Mouse (Mus musculus) skeletal muscle tissue, adult 2 months (tissue): Measurements from ENCODE around the gene Ube2cbp.
A peak's percentile ranks its signal among the peaks of the same experiment; 100 is the strongest.

ENCODE experiments used
- DNase-seq: peaks from one replicate; pipeline ENCODE4 v3.0.0-alpha.2; 2012; ENCODE audit warnings: low read depth, low spot score

Gene Ube2cbp

DNA sequence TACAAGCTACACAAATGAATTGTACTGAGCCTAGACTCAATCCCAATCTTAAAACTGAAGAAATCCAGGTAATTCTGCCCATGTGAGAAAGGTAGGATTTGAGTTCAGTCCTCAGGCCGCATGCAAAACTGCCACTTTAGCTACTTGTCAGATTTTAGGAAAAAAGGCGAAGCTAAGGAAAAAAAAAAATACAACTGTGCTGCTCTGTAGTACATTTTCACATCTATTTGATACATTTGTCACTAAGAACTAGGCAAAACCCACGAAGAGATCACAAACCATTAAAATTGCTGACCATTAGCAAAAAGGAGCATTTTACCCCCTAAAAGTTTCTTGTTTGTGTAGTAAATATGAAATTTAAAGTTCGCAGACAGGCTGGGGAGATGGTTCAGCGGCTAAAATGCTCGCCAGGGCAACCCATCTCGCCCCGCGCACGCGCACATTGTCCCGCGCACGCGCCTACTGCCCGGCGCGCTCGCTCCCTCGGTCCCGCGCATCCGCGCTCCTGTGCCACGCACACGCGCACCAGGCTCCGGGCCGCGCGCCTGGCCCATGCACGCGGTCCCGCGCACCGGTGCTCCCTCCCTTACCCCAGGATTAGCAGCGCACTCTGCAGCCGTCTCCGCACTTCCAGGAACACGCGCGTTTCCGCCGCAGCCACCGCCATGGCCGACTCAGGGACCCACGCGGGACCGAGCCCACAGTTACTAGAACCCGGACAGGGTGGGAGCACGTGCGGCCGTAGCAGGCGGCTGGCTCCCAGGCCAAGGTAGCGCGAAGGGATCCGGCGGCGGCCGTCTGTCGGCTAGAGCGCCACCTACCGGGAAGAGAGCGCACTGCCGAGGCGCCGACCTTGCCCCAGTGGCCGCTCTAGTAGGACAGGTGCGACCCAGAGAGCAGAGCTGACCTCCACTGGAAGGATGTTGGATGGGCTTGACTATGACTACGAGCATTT lies at the start of gene Ube2cbp:
TSS of gene Ube2cbp (minus strand) at position 800 of the 955 bp plus-strand sequence.
- DNase-seq: peak; percentile 82

DNA sequence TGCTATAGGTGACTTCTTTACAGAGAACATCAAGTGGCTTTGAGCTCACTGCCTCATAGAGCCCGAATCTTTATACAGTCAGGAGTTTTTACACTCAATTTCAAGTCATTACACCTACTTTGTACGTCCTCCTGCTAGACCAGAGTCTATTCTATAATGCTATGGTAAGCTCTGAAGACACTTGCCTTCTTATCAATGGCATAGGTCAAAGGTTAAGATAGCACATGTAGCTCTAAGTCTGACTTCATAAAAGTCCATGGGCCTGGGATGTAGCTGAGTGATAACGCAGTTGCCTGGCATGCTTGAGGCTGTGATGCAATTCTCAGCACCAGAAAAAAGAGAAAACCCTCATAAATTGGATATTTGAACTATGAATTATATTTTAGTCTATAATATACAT lies 49.6 kb upstream of the Ube2cbp start:
- no peak for DNase-seq

DNA sequence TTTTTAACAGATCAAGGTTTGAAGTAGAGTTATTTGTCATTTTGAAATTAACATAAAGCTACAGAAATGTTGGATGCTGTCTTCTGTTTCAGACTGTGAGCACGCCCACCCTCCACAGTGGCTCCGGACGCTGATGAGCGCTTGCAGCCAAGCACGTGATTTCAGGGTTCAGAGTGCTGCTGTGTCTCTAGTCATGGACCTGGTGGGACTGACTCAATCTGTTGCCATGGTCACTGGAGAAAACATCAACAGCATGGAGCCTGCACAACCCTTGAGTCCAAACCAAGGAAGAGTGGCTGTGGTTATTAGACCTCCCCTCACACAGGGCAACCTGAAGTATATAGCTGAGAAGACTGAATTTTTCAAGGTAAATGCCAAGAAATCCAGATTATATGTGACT lies 49.0 kb upstream of the Ube2cbp start:
- peak; percentile 13 for DNase-seq

DNA sequence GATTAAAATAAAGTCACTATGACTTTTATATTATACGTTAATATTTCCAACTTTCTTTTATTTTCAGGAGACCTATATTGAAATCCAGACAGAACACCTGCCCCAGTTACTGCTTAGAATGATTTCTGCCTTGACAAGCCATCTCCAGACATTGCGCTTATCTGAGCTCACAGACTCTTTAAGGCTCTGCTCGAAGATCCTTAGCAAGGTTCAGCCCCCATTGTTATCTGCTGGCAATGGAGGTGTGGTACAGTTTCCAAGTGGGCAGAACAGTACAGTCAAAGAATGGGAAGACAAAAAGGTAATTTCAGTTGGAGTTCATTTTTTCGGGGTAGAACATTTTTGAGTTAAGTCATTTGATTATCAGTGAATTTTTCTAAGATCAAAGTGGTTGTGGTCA lies 42.7 kb upstream of the Ube2cbp start:
- no peak for DNase-seq

DNA sequence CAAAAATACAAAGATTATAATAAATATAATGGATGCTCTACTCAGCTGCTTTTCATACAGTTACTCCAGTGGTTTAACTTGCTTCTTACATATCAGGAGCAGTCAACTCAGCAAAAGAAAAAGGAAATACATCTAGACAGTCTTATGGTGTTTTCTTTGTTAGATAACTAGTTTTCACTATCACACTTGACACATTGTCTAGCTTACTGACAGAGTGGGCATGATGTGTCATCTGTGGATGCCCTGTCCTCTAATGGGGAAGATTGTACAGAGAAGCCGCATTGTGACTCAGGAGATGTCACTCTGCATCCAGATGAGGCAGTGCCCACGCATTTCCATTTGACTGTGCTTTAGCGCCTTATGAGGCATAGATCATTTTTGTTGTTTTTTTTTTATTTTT lies 34.3 kb upstream of the Ube2cbp start:
- DNase-seq: no peak

DNA sequence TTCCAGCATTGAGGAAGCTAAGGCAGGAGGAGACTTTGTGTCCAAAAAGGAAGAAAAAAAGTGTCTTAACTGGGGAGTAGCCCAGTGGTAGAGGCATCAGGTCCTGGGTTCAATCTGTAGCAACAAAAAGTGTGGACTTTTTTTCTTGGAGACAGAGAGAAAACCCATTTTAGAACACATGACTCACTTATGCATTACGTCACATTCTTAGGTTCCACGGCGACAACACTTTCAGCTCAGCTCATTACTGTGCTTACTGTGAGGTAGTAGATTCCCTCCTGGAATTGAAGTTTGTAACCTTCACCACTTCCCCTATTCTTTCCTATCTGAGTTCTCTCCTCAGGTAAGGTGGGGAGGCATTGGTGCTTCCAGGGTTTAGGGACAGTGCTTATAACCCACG lies 31.5 kb upstream of the Ube2cbp start:
- no peak for DNase-seq

DNA sequence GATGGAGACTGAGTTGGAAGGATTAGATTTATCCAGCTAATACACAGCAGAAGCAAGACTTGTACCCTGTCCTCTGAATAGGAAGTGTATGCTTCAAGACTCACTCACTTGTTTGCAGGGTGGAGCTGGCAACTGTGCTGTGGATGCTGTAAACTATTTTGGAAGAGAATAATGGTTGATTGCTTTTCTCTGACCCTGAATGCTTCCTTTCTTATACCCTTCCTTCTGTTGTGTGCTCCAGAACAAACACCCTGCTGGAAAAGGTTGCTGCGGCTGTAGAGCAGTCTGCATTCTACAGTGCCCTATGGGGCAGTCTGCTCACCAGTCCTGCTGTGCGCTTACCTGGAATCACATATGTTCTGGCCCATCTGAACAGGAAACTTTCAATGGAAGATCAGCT lies 27.0 kb upstream of the Ube2cbp start:
- no peak for DNase-seq

DNA sequence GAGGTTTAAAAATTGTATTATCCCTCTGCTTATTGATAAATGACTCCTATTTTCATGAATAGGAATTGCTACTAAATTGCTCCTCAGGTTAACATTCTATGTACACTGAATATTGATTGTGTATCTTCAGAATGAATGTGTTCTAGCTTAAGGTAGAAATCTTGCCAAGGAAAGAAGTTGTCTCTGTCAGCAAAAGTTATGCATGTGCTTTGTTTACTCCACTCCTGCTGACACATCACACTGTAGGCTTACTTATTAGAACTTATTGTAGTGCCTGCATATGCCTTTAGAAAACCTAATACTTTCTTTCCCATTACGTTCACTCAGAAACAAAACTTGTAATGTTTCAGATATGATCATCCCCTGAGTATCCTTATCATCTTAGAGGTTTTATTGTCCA lies 17.5 kb upstream of the Ube2cbp start:
- no peak for DNase-seq

DNA sequence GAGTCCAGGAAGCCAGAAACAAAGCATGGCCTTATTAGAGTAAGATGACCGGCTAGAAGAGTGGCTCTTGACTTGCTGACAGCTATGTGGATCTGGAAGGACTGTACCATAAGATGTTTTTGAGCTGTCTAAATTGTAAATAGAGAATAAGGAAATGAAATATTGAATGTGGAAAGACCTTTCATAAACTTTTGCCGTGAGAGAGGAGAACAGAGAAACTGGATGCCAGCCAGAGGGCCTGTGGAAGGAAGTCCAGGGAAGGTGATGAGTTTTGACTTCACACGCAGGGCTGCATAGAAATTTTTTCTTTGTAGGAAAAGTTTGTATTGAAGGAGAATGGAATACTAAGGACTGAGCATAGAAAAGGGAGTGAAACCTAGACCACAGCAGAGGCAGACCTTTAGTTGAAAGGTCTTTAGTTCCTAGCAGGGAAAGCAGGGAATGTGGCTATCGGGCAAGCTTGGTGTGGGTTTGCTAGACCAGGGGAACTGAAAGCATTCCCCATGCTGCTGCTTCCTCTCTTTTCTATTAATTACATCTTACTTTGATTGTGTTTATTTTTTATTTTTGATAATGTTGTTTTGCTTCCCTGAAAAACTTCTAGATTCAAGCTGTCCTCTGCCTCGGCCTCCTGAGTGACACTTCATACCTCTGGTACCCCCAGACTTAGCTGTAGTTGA lies 13.8 kb upstream of the Ube2cbp start:
- DNase-seq: no peak

DNA sequence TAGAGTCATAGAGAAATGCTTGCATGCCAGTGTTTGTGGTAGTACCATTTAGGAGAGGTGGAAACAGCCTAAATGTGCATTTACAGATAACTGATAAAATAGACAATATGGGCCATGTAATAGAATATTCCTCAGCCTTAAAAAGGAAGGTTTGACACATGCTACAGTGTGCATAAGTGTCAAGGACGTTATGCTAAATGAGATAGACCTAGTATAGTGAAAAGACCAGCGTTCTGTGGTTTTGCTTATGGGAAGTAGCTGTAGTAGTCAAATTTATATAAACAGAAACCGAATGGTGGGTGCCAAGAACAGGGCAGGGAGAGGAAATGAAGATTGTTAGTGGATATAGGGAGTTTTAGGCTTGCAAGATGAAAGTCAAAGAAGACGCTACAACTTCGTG lies 12.0 kb upstream of the Ube2cbp start:
- no peak for DNase-seq

DNA sequence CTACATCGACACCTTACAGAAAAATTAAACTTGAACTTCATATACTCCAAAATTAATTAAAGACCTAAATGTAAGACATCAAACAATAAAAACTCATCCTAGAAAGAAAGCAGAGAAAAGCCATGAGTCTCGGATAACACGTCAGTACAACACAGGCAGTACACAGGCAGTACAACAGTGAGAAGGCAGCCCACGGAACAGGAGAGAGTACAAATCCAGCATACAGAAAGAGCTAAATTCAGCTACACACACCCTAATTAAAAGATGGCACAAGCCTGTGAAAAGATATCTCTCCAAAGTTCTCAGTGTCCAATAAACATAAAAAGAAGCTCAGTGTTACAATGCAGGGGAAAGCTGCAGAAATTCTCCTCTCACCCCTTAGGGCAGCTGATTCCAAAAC lies 11.2 kb upstream of the Ube2cbp start:
- DNase-seq: no peak

DNA sequence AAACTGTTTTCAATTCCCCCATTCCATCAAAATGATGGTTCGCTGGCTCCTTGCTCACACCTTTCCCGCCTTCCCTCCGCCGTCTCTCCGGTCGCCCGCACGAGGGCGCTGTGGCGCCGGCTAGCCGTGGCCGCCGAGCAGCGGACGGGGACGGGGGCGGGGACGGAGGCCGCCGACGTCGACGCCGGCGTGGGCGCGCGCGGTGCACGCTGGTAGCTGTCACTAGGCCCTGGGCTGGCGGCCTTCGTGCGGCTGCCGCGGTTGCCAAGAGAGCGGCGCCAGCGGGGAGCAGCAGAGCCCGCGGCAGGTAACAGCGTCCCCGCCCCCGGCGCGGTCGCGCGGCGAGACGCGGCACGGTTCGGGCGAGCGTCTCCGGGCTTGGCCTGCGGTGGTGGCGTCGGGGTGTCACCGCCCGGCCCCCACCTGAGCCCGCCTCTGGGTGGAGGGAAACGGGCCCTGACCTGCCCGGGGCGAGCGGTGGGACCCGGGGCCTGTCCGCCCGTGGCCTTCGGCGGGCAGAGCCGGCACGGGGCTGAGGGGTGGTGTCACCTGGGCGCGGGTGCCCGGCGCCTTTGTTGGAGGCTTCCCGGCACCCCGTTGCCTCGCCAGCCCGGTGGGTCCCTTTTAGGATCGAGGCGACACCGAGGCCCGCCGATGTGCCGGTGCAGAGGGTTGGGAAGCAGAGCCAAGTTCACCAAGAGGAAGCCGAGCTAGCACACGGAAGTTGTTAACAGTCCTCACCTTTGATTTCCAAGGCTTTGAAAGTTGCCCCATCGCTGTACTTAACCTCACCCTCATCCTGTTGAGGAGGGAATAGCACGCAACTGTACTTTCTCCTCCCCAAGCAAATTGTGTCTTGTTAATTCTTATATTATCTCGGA lies 2.5 kb upstream of the Ube2cbp start, which contains the start of gene Dop1a:
TSS of gene Dop1a (plus strand) at position 165 of the 881 bp plus-strand sequence.
- DNase-seq: peak; percentile 85

DNA sequence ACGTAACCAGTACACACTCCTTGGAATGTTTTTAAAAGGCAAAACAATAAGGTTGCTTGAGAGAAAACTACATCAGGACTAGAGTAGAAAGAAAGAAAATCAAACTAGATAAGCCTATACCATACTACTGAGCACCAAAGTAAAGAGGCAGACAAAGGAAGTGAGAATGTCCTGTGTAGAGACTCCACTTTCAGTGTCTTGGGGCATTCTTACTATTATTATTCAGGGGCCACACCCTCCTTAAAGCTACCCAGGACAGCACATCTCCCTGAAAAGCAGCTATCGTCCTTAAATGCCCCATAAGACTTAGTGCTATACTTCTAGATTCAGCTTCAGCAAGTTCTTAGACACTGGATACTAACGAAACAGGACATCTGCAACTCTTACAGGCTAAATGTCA lies 11.1 kb downstream of the Ube2cbp start:
- no peak for DNase-seq

DNA sequence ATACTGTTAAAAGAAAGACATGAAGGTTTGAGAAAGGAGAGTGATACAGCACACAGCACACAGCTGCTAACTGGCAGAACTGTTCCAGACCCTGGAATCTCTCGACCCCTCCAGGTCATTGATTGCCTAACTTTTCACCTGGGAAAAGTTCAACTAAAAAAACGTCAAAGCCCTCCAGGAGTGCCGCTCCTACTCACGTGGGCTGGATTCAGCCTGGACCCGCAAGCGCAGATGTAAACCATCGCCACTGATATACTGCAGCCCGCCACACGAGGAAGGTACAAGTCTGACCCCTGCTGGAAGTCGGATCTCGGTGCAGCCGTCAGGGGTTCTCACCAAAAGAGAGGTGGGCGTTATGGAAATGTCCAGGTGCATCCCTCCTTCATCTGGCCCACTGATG lies 13.1 kb downstream of the Ube2cbp start:
- no peak for DNase-seq

DNA sequence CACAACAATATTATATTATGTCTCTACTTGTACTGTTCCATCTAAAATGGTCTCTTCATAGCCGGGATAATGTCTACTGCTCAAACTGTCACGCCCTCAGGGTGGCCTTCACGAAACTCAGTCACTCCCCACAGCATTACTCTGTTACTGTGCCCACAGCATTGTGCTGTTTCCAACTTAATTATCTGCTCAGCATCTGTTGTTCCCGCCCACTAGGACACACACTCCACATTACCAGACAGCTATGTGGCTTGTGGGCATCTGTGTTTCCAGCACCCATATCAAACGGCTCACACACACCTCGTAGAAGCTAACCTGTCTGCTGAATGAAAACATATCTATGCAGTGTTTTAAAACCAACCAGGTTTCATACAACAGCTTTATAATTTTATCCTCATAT lies 13.7 kb downstream of the Ube2cbp start:
- DNase-seq: no peak

DNA sequence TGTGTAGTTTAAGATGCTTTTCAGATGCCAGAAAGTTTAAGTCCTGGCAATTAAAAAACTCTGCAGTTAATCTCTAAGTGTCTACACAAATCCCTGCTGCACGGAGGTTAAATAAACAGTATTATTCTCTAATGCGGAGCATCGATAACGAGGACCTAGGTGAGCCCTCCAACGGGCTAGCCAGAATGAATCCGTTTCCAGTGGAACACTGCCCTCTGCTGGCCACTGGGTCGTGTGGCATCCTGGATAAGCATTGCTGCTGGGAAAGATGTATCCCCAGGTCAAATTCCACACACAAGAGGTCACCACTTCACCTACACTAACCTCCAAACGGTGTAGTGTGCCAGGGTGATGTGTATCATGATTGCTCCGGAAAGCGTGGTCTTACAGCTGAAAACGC lies 15.2 kb downstream of the Ube2cbp start:
- DNase-seq: no peak

DNA sequence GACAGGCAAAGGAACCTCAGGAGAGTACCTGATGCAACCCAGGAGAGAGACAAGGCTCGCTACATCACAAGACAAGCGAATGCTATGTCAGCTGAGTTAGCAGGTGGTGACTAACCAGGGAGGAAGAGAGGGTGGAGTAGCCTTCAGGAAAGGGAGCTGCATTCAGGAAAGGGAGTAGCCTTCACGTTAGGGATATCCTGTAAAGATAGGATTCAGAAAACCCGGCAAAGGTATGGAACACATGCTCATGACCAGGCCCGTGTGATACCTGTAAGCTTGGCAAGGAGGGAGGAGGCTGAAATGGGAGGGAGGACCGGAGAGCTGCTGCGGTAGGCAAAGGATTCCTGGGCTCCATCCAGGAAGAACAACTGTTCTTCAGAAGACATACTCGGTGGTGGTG lies 17.3 kb downstream of the Ube2cbp start:
- no peak for DNase-seq

DNA sequence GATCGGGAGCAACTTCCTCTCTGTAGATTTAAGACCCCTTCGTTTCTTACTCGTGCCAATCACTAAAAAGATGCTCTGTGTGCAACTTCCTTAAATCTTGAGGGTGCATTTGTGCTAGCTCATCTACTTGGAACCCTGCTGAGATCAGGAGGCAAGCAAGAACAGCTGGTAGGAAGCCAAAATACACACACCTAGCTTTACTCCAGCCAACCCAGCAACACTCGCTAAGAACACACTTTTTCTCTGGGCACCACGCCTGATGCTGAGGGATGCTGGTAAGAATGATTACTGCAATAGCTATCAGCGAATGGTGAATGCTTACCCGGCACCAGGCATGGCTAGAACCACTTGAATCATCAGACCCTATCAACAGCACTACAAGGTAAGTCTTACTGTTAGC lies 17.9 kb downstream of the Ube2cbp start:
- no peak for DNase-seq

DNA sequence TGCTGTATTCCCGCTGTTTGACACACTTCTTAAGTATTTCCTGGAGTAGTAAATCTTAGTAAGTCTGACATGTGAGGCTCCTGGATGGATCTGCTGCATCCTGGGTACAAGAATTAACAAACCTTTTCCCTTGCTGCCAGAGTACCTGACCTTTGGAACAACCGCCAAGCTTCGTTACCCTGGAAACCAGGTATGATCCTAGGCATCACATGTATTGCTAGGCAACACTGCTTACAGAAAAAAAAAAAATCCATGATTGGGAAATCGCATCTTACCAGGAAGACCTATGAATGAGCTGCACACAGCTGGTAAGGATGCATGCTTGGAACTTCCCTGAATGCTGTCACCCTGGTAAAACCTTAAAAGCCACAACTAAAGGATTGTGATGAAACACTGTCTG lies 22.5 kb downstream of the Ube2cbp start:
- no peak for DNase-seq

DNA sequence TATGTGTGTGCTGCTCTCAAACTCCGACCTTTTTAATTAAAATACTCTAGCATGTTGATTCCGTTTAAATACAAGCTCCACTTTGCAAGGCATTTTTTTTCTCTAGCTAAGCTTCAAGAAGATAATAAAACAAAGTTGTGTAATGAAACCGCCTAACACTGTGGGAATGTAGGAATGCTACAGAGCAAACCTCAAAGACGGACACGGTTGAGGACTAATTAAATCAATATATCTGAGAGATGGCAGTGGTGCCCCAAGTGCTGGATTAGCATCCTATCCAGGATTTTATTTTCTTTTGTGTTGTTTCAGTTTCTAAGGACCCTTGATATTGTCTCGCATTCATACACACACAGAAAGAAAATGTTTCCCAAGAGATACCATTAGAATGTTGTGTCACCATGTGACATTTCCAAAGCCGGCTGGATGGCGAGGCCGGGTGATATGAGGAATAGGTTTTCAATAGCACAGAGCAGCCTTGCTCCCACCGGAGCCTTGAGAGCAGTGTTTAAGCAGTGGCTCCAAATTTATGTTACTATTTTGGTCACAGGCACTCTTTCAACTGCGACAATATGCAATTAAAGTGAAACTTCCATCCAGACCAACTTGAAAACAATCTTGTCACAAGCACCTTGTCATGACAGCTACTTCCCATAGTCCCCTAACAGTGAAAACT lies 26.3 kb downstream of the Ube2cbp start:
- no peak for DNase-seq

DNA sequence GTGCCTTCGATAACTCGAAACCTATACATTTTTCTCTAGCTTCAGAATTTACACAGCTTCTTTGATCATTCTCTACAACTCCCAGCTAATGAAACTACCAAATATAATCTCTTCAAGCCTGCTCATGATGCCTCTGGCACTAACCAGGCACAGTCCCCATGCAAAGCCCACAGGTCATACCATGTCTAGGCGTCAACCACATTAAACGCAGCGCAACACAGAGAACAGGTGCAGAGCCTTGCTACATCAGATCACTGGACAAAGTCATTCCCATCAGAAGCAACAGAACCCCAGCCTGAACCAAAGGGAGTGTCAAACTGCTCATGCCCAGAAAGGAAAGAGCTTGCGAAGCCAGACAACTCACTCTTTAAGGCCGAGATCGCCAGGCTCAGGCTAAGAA lies 28.1 kb downstream of the Ube2cbp start:
- DNase-seq: no peak
